Mouse (Mus musculus) embryonic facial prominence, embryonic 14.5 days (tissue): ENCODE results near the gene Prkag2. TPM values are rescaled to one million over a fixed set of nuclear protein-coding genes. Genes with fewer than 3 reads are reported as not detected.

Source experiments
- ATAC-seq: fragments of 200-750 bp; cut with Nextera tagmentation; 2 replicates; pipeline ENCODE4 v1.8.0; 2017; ENCODE audit warnings: low read depth, moderate number of reproducible peaks, moderate TSS enrichment
- DNase-seq: peaks from one replicate; pipeline ENCODE4 v3.0.0-alpha.2; 2015; ENCODE audit warnings: low spot score
- H3K27ac ChIP-seq: fragments of 300-500 bp; sonication (generic); replicated peaks from 2 replicates; pipeline ENCODE4 v1.5.1; 2014; ENCODE audit warnings: low read depth, mild to moderate bottlenecking, low read length, moderate library complexity
- H3K27me3 ChIP-seq: fragments of 300-500 bp; sonication (generic); replicated peaks from 2 replicates; pipeline ENCODE4 v1.6.1; 2014; ENCODE audit warnings: low read length; ENCODE audit not compliant: control insufficient read depth, insufficient read depth
- H3K36me3 ChIP-seq: fragments of 300-500 bp; sonication (generic); 2 replicates; pipeline ENCODE4 v1.6.1; 2014; ENCODE audit warnings: low read length, mixed read lengths; ENCODE audit not compliant: control insufficient read depth, insufficient read depth
- H3K4me1 ChIP-seq: fragments of 300-500 bp; sonication (generic); 2 replicates; pipeline ENCODE4 v1.6.1; 2014; ENCODE audit warnings: antibody characterized with exemption, low read length; ENCODE audit not compliant: control insufficient read depth, insufficient read depth
- H3K4me2 ChIP-seq: fragments of 300-500 bp; sonication (generic); 2 replicates; pipeline ENCODE4 v1.6.1; 2014; ENCODE audit warnings: low read depth, mild to moderate bottlenecking, low read length, moderate library complexity, mixed read lengths
- H3K4me3 ChIP-seq: fragments of 300-500 bp; sonication (generic); 2 replicates; pipeline ENCODE4 v1.5.1; 2014; ENCODE audit warnings: low read depth, mild to moderate bottlenecking, low read length
- H3K9ac ChIP-seq: fragments of 300-500 bp; sonication (generic); 2 replicates; pipeline ENCODE4 v1.6.1; 2014; ENCODE audit warnings: low read depth, mild to moderate bottlenecking, low read length, moderate library complexity, mixed read lengths
- H3K9me3 ChIP-seq: fragments of 300-500 bp; sonication (generic); 2 replicates; pipeline ENCODE4 v1.6.1; 2016; ENCODE audit warnings: low read length; ENCODE audit not compliant: control insufficient read depth
- WGBS: fragments of 180-500 bp; shearing (Covaris S2); extraction: QIAGEN DNeasy Blood & Tissue Kit; methylation state at CpG from one replicate; pipeline ENCODE4 v1.1.7; 2014; 5-methylcytosine and 5-hydroxymethylcytosine counted together
- polyA plus RNA-seq: library from polyadenylated mRNA; unstranded; fragments of >200 nt; fragmentation: Nextera tagmentation; extraction: Ambion mirVana; gene quantifications from 2 replicates; pipeline ENCODE4 v1.2.1, GENCODE M21; 2014

Gene Prkag2
- polyA plus RNA-seq, 1 experiment from 2014 or later: 24.4 TPM

DNA sequence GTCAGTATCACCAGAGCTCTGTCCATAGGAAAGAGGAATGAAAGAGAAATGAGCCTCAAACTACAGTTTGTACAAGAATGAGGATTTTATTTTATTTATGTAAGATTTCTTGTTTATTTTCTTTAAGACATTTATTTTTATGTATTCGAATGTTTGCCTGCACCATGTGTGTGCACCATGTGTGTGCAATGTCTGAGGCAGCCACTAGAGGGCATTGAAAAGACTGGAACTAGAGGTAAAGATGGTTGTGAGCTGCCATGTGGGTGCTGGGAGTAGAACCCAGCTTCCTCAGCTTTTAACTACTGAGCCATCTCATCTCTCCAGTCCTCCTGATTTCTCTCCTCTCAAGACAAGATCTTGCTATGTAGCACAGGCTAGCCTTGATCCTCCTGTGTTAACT is 166.7 kb downstream of the Prkag2 start:
- H3K9me3 ChIP-seq: peaks cover 8% of the 10 kb centered on the region; the same call in 1 of the 2 replicates
- H3K36me3 ChIP-seq: no peaks in the 10 kb centered on the region
- ATAC-seq (no peak), DNase-seq (no peak)
- H3K4me2 ChIP-seq: no peak overlapping the region
- no peak overlapping the region for H3K27ac ChIP-seq
- WGBS: 91% methylated on average over 1 of the region's 1 CpGs
- no peak overlapping the region for H3K9ac ChIP-seq
- no peaks in the 10 kb centered on the region for H3K4me1 ChIP-seq
- no peaks in the 10 kb centered on the region for H3K27me3 ChIP-seq
- no peak overlapping the region for H3K4me3 ChIP-seq

DNA sequence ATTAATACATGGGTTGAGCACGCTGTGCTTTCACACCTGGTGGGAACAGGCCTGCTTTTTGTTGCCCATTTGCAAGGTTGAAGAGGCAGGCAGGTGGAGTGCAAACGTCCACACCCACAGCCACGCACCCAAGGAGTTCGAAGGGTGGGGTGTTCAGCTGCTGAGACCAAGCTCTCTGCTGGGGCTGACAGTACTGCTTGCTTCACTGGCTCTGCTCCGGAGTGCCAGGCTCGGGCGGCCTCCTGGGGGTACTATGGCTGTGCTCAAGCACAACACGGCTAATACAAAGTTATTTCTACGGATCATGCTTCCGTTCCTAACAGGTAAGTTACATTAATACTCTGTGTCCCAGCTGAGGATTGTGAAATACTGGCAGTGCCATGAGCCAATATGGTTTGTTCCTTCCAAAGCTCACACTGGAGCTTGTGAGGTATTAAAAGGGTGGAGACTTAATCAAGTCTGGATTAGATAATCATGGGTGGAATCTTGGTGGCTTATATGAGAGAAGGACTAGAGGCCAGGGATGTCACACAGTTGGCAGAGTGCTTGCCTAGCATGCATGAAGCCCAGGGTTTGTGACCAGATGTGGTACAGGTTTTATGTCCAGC is 168.8 kb downstream of the Prkag2 start:
- ATAC-seq (no peak), DNase-seq (no peak)
- 85% methylated on average over 10 of the region's 10 CpGs for WGBS
- Histone ChIP-seq H3K27me3 (no peaks in the 10 kb centered on the region), H3K4me2 (no peak overlapping the region), H3K9me3 (peaks cover 8% of the 10 kb centered on the region; the same call in 1 of the 2 replicates), H3K9ac (no peak overlapping the region), H3K27ac (no peak overlapping the region), H3K36me3 (no peaks in the 10 kb centered on the region), H3K4me3 (no peak overlapping the region), H3K4me1 (no peaks in the 10 kb centered on the region)

GRCm38 (mm10) chr5:24930831-24931577 is 169.4 kb downstream of the Prkag2 start:
- H3K27me3 ChIP-seq: no peaks in the 10 kb centered on the region
- H3K4me1 ChIP-seq: no peaks in the 10 kb centered on the region
- no peak overlapping the region for H3K27ac ChIP-seq
- ATAC-seq (no peak), DNase-seq (no peak)
- 73% methylated on average over 8 of the region's 8 CpGs for WGBS
- no peak overlapping the region for H3K9ac ChIP-seq
- no peak overlapping the region for H3K4me3 ChIP-seq
- peaks cover 8% of the 10 kb centered on the region; the same call in 1 of the 2 replicates for H3K9me3 ChIP-seq
- no peak overlapping the region for H3K4me2 ChIP-seq
- no peaks in the 10 kb centered on the region for H3K36me3 ChIP-seq

DNA sequence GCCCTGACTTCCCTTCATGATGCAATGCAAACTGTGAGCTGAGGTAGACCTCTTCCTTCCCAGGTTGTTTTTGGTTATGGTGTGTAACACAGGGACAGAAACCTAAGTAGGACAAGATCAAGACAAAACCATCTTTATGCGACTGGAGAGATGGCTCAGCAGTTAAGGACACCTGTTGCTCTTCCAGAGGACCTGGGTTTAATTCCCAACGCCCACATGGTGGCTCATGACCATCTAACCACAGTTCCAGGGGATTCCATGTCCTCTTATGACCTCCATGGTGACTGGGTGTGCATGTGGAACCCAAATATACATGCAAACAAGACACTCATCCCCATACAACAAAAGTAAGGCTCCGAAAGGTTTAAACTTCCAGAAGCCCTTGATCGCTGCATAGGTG is 171.6 kb downstream of the Prkag2 start:
- Histone ChIP-seq H3K4me2 (no peak overlapping the region), H3K4me1 (no peaks in the 10 kb centered on the region), H3K9me3 (peaks cover 5% of the 10 kb centered on the region; the same call in 1 of the 2 replicates), H3K27ac (no peak overlapping the region), H3K9ac (no peak overlapping the region), H3K36me3 (no peaks in the 10 kb centered on the region), H3K4me3 (no peak overlapping the region), H3K27me3 (no peaks in the 10 kb centered on the region)
- 91% methylated on average over 4 of the region's 4 CpGs for WGBS
- ATAC-seq (no peak), DNase-seq (no peak)

- Histone ChIP-seq H3K4me2 (no peak overlapping the region), H3K9me3 (no peaks in the 10 kb centered on the region), H3K9ac (no peak overlapping the region), H3K4me3 (no peak overlapping the region), H3K27ac (no peak overlapping the region), H3K27me3 (no peaks in the 10 kb centered on the region), H3K36me3 (no peaks in the 10 kb centered on the region), H3K4me1 (no peaks in the 10 kb centered on the region)
- ATAC-seq: no peak
- no peak for DNase-seq
- WGBS: 20% methylated on average over 8 of the region's 8 CpGs
Measured at GRCm38 (mm10) chr5:24927706-24928105, 172.7 kb downstream of the Prkag2 start.

DNA sequence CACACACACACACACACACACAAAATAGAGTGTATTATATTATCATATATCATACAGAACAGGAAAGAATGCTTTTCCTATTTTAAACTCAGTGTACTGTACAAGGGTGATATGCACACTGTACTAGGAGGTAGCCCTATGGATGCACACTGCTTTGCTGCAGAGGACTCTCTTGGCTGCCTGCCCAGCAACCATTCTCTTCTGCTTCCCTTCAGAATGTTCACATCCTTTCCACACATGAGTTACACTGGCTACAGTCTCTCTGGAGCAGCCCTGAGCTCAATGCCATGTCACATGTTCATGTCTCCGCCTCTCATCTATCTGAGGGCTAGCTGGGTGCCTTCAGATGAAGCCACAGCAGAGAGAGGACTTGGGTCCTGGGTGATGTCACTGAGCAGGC is 181.3 kb downstream of the Prkag2 start:
- no peak overlapping the region for H3K4me3 ChIP-seq
- H3K27ac ChIP-seq: no peak overlapping the region
- no peaks in the 10 kb centered on the region for H3K36me3 ChIP-seq
- H3K9me3 ChIP-seq: no peaks in the 10 kb centered on the region
- no peak overlapping the region for H3K9ac ChIP-seq
- no peaks in the 10 kb centered on the region for H3K4me1 ChIP-seq
- ATAC-seq: no peak
- H3K27me3 ChIP-seq: no peaks in the 10 kb centered on the region
- DNase-seq: peak; percentile 54
- no peak overlapping the region for H3K4me2 ChIP-seq
- 76% methylated on average over 1 of the region's 1 CpGs for WGBS

DNA sequence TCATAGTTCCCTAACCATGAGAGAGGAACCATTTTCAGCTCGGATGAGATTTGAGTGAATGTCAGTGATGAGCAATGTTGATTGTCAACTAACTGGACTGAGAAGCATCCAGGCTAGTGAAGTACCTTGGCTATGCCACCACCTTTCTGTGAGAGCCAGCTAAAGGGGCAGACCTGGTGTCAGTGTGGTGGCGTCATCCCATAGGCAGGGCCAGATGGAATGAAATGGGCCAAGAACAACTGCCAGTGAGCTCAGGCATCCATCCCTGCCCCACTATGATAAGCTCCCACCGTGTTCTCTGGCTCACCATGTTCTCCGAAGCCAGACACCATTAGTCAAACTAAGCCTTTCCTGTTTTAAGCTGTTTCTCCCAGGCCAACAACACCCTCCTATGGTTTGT is 183.9 kb downstream of the Prkag2 start:
- Histone ChIP-seq H3K4me3 (no peak overlapping the region), H3K36me3 (no peaks in the 10 kb centered on the region), H3K4me1 (no peaks in the 10 kb centered on the region), H3K9ac (no peak overlapping the region), H3K27ac (no peak overlapping the region), H3K9me3 (no peaks in the 10 kb centered on the region), H3K4me2 (no peak overlapping the region), H3K27me3 (no peaks in the 10 kb centered on the region)
- 84% methylated on average over 4 of the region's 4 CpGs for WGBS
- ATAC-seq (no peak), DNase-seq (no peak)

DNA sequence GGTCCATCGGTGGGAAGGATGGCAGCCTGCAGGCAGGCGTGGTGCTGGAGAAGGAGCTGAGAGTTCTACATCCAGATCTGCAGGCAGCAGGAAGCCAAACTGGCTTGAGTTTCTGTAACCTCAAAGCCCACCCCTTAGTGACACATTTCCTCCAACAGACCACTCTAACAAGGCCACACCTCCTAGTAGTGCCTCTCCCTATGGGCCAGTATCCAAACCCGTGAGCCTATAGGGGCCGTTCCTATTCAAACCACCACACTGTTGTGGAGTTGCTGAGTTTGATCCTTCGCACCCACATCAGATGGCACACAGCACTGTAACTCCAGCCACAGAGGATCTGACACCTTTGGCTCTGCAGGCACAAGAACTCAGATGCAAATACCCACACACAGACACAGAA is 185.3 kb downstream of the Prkag2 start:
- no peaks in the 10 kb centered on the region for H3K36me3 ChIP-seq
- H3K27ac ChIP-seq: no peak overlapping the region
- H3K4me3 ChIP-seq: no peak overlapping the region
- DNase-seq (no peak), ATAC-seq (no peak)
- no peaks in the 10 kb centered on the region for H3K9me3 ChIP-seq
- no peak overlapping the region for H3K9ac ChIP-seq
- no peak overlapping the region for H3K4me2 ChIP-seq
- H3K4me1 ChIP-seq: no peaks in the 10 kb centered on the region
- H3K27me3 ChIP-seq: no peaks in the 10 kb centered on the region
- 72% methylated on average over 5 of the region's 5 CpGs for WGBS

- H3K36me3 ChIP-seq: no peaks in the 10 kb centered on the region
- H3K4me3 ChIP-seq: no peak overlapping the region
- H3K27me3 ChIP-seq: no peaks in the 10 kb centered on the region
- no peak overlapping the region for H3K27ac ChIP-seq
- ATAC-seq: no peak
- H3K9me3 ChIP-seq: 0 out of 2 replicates have a peak, but pooled peaks cover 3% of the 10 kb centered on the region
- no peaks in the 10 kb centered on the region for H3K4me1 ChIP-seq
- no peak overlapping the region for H3K4me2 ChIP-seq
- 65% methylated on average over 6 of the region's 6 CpGs for WGBS
- no peak overlapping the region for H3K9ac ChIP-seq
- DNase-seq: no peak
Measured at GRCm38 (mm10) chr5:24913656-24914055, 186.8 kb downstream of the Prkag2 start.
